Mouse (Mus musculus): ENCODE measurements around the gene Nsd2.
"Not testable (repeated sequence)": the region's sequence is repeated elsewhere in the genome, so short reads cannot be mapped to it uniquely, and the experiment has no call there.

Nsd2 gene

GRCm38 (mm10) chr5:33932413-33932812 lies 111.9 kb downstream of the Nsd2 start:
- DNase-seq (ENCODE audit: low spot score): no peak

GRCm38 (mm10) chr5:33934081-33934480 lies 113.6 kb downstream of the Nsd2 start:
- DNase-seq (ENCODE audit: low spot score): no peak

- DNase-seq (ENCODE audit: low spot score): no peak
These were observed 114.4 kb downstream of the Nsd2 start for GRCm38 (mm10) chr5:33934877-33935276.

GRCm38 (mm10) chr5:33935700-33936111 lies 115.2 kb downstream of the Nsd2 start:
- DNase-seq (ENCODE audit: low spot score): no peak

GRCm38 (mm10) chr5:33936120-33936707 lies 115.7 kb downstream of the Nsd2 start, which contains the start of gene Nelfa:
Nelfa (minus strand) TSS chr5:33936413.
- DNase-seq (ENCODE audit: low spot score): peak; percentile 96

- no peak for DNase-seq (ENCODE audit: low spot score)
These were observed 116.7 kb downstream of the Nsd2 start for GRCm38 (mm10) chr5:33937230-33937629.

- no peak for DNase-seq (ENCODE audit: low spot score)
These were observed 117.9 kb downstream of the Nsd2 start for GRCm38 (mm10) chr5:33938448-33938847.

- not testable (repeated sequence) for DNase-seq (ENCODE audit: low spot score)
These were observed 126.5 kb downstream of the Nsd2 start for GRCm38 (mm10) chr5:33947035-33947434.
